10 mouse cellular contexts compared by ENCODE assay signal in the genomic region with DNA sequence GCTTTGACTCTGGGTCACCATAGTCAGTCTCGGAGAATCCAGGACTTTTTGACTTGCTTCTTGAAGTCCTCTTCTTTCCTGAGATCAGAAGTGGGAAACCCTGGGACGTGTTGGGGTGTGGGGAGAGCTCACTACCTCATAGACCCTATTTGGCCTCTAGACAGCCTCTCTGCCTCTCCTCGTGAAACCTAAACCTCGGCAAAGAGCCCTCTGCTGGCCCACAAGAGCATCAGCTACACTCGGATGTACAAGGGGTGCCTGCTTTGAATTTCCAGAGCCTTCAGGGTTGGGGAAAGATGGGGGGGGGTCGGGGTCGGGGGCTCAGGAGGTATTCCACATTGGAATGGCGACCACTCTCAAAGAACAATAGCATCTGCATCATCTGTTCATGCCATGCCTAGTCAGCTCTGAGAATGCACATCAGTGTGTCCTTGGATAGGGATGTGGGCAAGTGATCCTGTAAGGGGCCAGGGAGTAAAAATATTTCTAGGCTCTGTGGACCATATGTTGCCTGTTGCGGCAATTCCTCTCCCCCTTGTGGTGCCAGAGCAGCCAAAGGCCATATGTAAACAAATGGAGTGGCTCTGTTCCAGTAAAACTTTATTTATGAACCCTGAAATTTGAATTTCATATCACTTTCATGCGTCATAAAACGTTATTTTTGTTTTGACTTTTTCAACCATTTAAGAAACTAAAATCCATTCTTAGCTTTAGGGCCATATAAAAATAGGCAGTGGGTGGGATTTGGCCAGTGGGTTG. TPM values are rescaled to one million over a fixed set of nuclear protein-coding genes. Genes with fewer than 3 reads are reported as not detected.
A peak's percentile ranks its signal among the peaks of the same experiment; 100 is the strongest.
DNase-seq lines count a peak whose midpoint lies in the region; ATAC-seq and TF ChIP-seq lines count a peak whose summit lies in the region.
"Had no signal": no experiment of that assay in that cellular context is flagged by ENCODE, and none has a peak within 500 bp of the region (broad histone marks: within the 10 kb centered on the region; RNA-seq: fewer than 3 reads in every experiment).

No protein-coding gene starts in this region.

- H3K36me3 ChIP-seq in forebrain, embryonic 14.5 days (ENCODE audit: control insufficient read depth, insufficient read depth, low read length) = no peaks in the 10 kb centered on the region
- no peaks in the 10 kb centered on the region for H3K36me3 ChIP-seq in forebrain, embryonic 12.5 days (replicated peaks)
- no peaks in the 10 kb centered on the region for H3K36me3 ChIP-seq in lung, embryonic 14.5 days (ENCODE audit: insufficient read depth)
- no peaks in the 10 kb centered on the region for H3K36me3 ChIP-seq in limb, embryonic 10.5 days
- H3K36me3 ChIP-seq: liver, embryonic 13.5 days had no signal

- no peak for TF ChIP-seq POLR2A in bone marrow, adult 2 months (IDR thresholded peaks at IDR 0.05; ENCODE audit: borderline replicate concordance, control insufficient read depth, low read depth, low read length)

- H3K4me1 ChIP-seq in forebrain, embryonic 14.5 days (ENCODE audit: control insufficient read depth, insufficient read depth, low read length) = no peaks in the 10 kb centered on the region
- no peaks in the 10 kb centered on the region for H3K4me1 ChIP-seq in forebrain, embryonic 12.5 days
- H3K4me1 ChIP-seq in lung, embryonic 14.5 days (ENCODE audit: insufficient read depth) = no peaks in the 10 kb centered on the region
- peaks cover 3% of the 10 kb centered on the region; the same call in 1 of the 2 replicates for H3K4me1 ChIP-seq in bone marrow, adult 2 months (ENCODE audit: control insufficient read depth, insufficient read depth, low read length)
- H3K4me1 ChIP-seq in limb, embryonic 10.5 days = no peaks in the 10 kb centered on the region
- H3K4me1 ChIP-seq: liver, embryonic 13.5 days had no signal

- peak; percentile 46 for DNase-seq in forebrain, embryonic 14.5 days (ENCODE audit: low spot score)
- peak; percentile 50 for DNase-seq in lung, embryonic 14.5 days
- DNase-seq in lung, postnatal 36 days = no peak
- DNase-seq in limb, embryonic 10.5 days (ENCODE audit: low spot score) = peak; percentile 40
- no peak for DNase-seq in spleen, adult 18-20 months
- DNase-seq in Muller cell, postnatal 12 days (ENCODE audit: inconsistent ontology term) = no peak
- DNase-seq: gastrocnemius, postnatal 25 days; liver, embryonic 13.5 days had no signal

- 35% methylated on average over 11 of the region's 11 CpGs for WGBS in forebrain, embryonic 14.5 days
- WGBS in forebrain, embryonic 12.5 days = 33% methylated on average over 11 of the region's 11 CpGs
- WGBS in lung, embryonic 14.5 days = 24% methylated on average over 11 of the region's 11 CpGs
- 35% methylated on average over 11 of the region's 11 CpGs for WGBS in bone marrow, adult 2 months
- WGBS in limb, embryonic 10.5 days = 37% methylated on average over 11 of the region's 11 CpGs

- no peaks in the 10 kb centered on the region for H3K9me3 ChIP-seq in forebrain, embryonic 14.5 days (replicated peaks; ENCODE audit: control insufficient read depth, low read length)
- H3K9me3 ChIP-seq in forebrain, embryonic 12.5 days = no peaks in the 10 kb centered on the region
- H3K9me3 ChIP-seq in lung, embryonic 14.5 days (ENCODE audit: low read depth, low read length) = no peaks in the 10 kb centered on the region
- H3K9me3 ChIP-seq in limb, embryonic 10.5 days (replicated peaks) = no peaks in the 10 kb centered on the region
- H3K9me3 ChIP-seq: liver, embryonic 13.5 days had no signal

- ATAC-seq in forebrain, embryonic 14.5 days = no peak
- ATAC-seq in forebrain, embryonic 12.5 days (ENCODE audit: low FRiP score) = no peak
- ATAC-seq in lung, embryonic 14.5 days (ENCODE audit: insufficient read depth) = no peak; the same call in 1 of the 2 replicates

- no peak overlapping the region for H3K4me3 ChIP-seq in forebrain, embryonic 14.5 days (ENCODE audit: low read depth, low read length)
- no peak overlapping the region for H3K4me3 ChIP-seq in forebrain, embryonic 12.5 days (replicated peaks)
- H3K4me3 ChIP-seq in lung, embryonic 14.5 days (ENCODE audit: low read depth, low read length) = no peak overlapping the region
- no peak overlapping the region for H3K4me3 ChIP-seq in bone marrow, adult 2 months (replicated peaks; ENCODE audit: control insufficient read depth, low read depth, low read length)
- no peak overlapping the region for H3K4me3 ChIP-seq in limb, embryonic 10.5 days
- H3K4me3 ChIP-seq: liver, embryonic 13.5 days had no signal

- H3K27ac ChIP-seq in forebrain, embryonic 14.5 days (ENCODE audit: low read depth, low read length) = no peak overlapping the region
- H3K27ac ChIP-seq in forebrain, embryonic 12.5 days = no peak overlapping the region
- no peak overlapping the region for H3K27ac ChIP-seq in lung, embryonic 14.5 days (ENCODE audit: low read depth)
- no peak overlapping the region for H3K27ac ChIP-seq in bone marrow, adult 2 months (ENCODE audit: control insufficient read depth, insufficient read depth, low read depth, low read length, poor library complexity)
- H3K27ac ChIP-seq in limb, embryonic 10.5 days = no peak overlapping the region
- H3K27ac ChIP-seq: liver, embryonic 13.5 days had no signal

- TF ChIP-seq CTCF in lung, embryonic 14.5 days (IDR thresholded peaks at IDR 0.05; ENCODE audit: low read depth) = peak; percentile 42
- TF ChIP-seq CTCF in bone marrow, adult 2 months (IDR thresholded peaks at IDR 0.05; ENCODE audit: control insufficient read depth, insufficient read depth, low read length) = peak; percentile 26; the same call in 1 of the 2 replicates

- no peak overlapping the region for H3K9ac ChIP-seq in forebrain, embryonic 14.5 days (ENCODE audit: low read length)
- no peak overlapping the region for H3K9ac ChIP-seq in forebrain, embryonic 12.5 days
- H3K9ac ChIP-seq in lung, embryonic 14.5 days = no peak overlapping the region
- H3K9ac ChIP-seq: liver, embryonic 13.5 days had no signal

- no peaks in the 10 kb centered on the region for H3K27me3 ChIP-seq in forebrain, embryonic 14.5 days (replicated peaks; ENCODE audit: control insufficient read depth, insufficient read depth, low read length)
- 0 out of 2 replicates have a peak, but pooled peaks cover 14% of the 10 kb centered on the region for H3K27me3 ChIP-seq in forebrain, embryonic 12.5 days
- H3K27me3 ChIP-seq in lung, embryonic 14.5 days (ENCODE audit: insufficient read depth, low read length) = no peaks in the 10 kb centered on the region
- H3K27me3 ChIP-seq in limb, embryonic 10.5 days (ENCODE audit: low read depth, poor library complexity, severe bottlenecking) = peaks cover 93% of the 10 kb centered on the region

- no peak overlapping the region for H3K4me2 ChIP-seq in forebrain, embryonic 14.5 days (ENCODE audit: low read length)
- no peak overlapping the region for H3K4me2 ChIP-seq in forebrain, embryonic 12.5 days
- H3K4me2 ChIP-seq in lung, embryonic 14.5 days = no peak overlapping the region
- H3K4me2 ChIP-seq: liver, embryonic 13.5 days had no signal

RNA-seq across cellular contexts. Expression of a gene that starts 4.6 kb away (rescaled TPM):
- polyA plus RNA-seq in forebrain, embryonic 14.5 days (2014; fragmentation: Nextera tagmentation; extraction: Ambion mirVana) = 86.4 and 95.0 TPM in 2 replicates
- polyA plus RNA-seq in forebrain, embryonic 12.5 days (2016; fragmentation: Nextera tagmentation; extraction: Ambion mirVana) = 97.1 and 103 TPM in 2 replicates
- 80.7 and 81.9 TPM in 2 replicates for polyA plus RNA-seq in lung, embryonic 14.5 days (2014; fragmentation: Nextera tagmentation; extraction: Ambion mirVana)
- 33.3 and 65.5 TPM in 2 replicates for polyA plus RNA-seq in bone marrow, adult 2 months (2011; ENCODE audit: insufficient read depth, insufficient read length, low replicate concordance, missing spikeins)
- polyA plus RNA-seq in limb, embryonic 10.5 days (2016; fragmentation: Nextera tagmentation; extraction: Ambion mirVana) = 83.5 and 83.7 TPM in 2 replicates

RNA-seq across cellular contexts. Expression of a gene that starts 34.7 kb away (rescaled TPM):
- 1.8 and 2.4 TPM in 2 replicates for polyA plus RNA-seq in forebrain, embryonic 14.5 days (2014; fragmentation: Nextera tagmentation; extraction: Ambion mirVana)
- 20.3 and 26.2 TPM in 2 replicates for polyA plus RNA-seq in forebrain, embryonic 12.5 days (2016; fragmentation: Nextera tagmentation; extraction: Ambion mirVana)
- polyA plus RNA-seq in lung, embryonic 14.5 days (2014; fragmentation: Nextera tagmentation; extraction: Ambion mirVana) = 12.8 and 16.0 TPM in 2 replicates
- polyA plus RNA-seq in bone marrow, adult 2 months (2011; ENCODE audit: insufficient read depth, insufficient read length, low replicate concordance, missing spikeins) = 1.6 TPM in 1 of 2 replicates, not detected in the other
- polyA plus RNA-seq in limb, embryonic 10.5 days (2016; fragmentation: Nextera tagmentation; extraction: Ambion mirVana) = 4.8 and 6.3 TPM in 2 replicates

RNA-seq across cellular contexts. Expression of a gene that starts 44.5 kb away (rescaled TPM):
- 1.1 and 1.3 TPM in 2 replicates for polyA plus RNA-seq in forebrain, embryonic 14.5 days (2014; fragmentation: Nextera tagmentation; extraction: Ambion mirVana)
- polyA plus RNA-seq in forebrain, embryonic 12.5 days (2016; fragmentation: Nextera tagmentation; extraction: Ambion mirVana) = 0.28 and 0.41 TPM in 2 replicates
- 0.13 and 0.42 TPM in 2 replicates for polyA plus RNA-seq in lung, embryonic 14.5 days (2014; fragmentation: Nextera tagmentation; extraction: Ambion mirVana)
- not detected in 2 replicates for polyA plus RNA-seq in bone marrow, adult 2 months (2011; ENCODE audit: insufficient read depth, insufficient read length, low replicate concordance, missing spikeins)
- 0.09 and 0.15 TPM in 2 replicates for polyA plus RNA-seq in limb, embryonic 10.5 days (2016; fragmentation: Nextera tagmentation; extraction: Ambion mirVana)
- polyA plus RNA-seq: liver, embryonic 13.5 days had no signal

RNA-seq across cellular contexts. Expression of a gene that starts 45.5 kb away (rescaled TPM):
- polyA plus RNA-seq in forebrain, embryonic 14.5 days (2014; fragmentation: Nextera tagmentation; extraction: Ambion mirVana) = 28.9 and 31.3 TPM in 2 replicates
- 29.8 and 32.2 TPM in 2 replicates for polyA plus RNA-seq in forebrain, embryonic 12.5 days (2016; fragmentation: Nextera tagmentation; extraction: Ambion mirVana)
- 35.0 and 35.6 TPM in 2 replicates for polyA plus RNA-seq in lung, embryonic 14.5 days (2014; fragmentation: Nextera tagmentation; extraction: Ambion mirVana)
- 9.4 and 15.8 TPM in 2 replicates for polyA plus RNA-seq in bone marrow, adult 2 months (2011; ENCODE audit: insufficient read depth, insufficient read length, low replicate concordance, missing spikeins)
- polyA plus RNA-seq in limb, embryonic 10.5 days (2016; fragmentation: Nextera tagmentation; extraction: Ambion mirVana) = 35.5 and 35.7 TPM in 2 replicates

Comparison
In these comparisons a context has a peak if more than half of its experiments do, and no peak if none do; other contexts are left out.
1. DNase-seq: peak in forebrain, embryonic 14.5 days (single experiment), lung, embryonic 14.5 days (single experiment) and limb, embryonic 10.5 days (single experiment); none in lung, postnatal 36 days (single experiment), spleen, adult 18-20 months (0 of 2) and Muller cell, postnatal 12 days (single experiment).